Mouse (Mus musculus): Measurements from ENCODE around the gene Stard3. TPM values are rescaled to one million over a fixed set of nuclear protein-coding genes. Genes with fewer than 3 reads are reported as not detected.

Stard3 gene
- polyA plus RNA-seq, 1 experiment from 2014 or later: 39.6 TPM

GRCm38 (mm10) chr11:98325191-98325820, 32.9 kb upstream of the Stard3 start:
- H3K79me2 ChIP-seq (ENCODE audit: inconsistent target): no peaks in the 10 kb centered on the region
- H3K4me3 ChIP-seq (ENCODE audit: inconsistent target): no peak overlapping the region
- WGBS (ENCODE audit: missing documents): 8% methylated on average over 14 of the region's 14 CpGs
- H3K27ac ChIP-seq: no peak overlapping the region
- no peaks in the 10 kb centered on the region for H3K36me3 ChIP-seq (ENCODE audit: inconsistent target)

- WGBS (ENCODE audit: missing documents): 15% methylated on average over 10 of the region's 22 CpGs
- Histone ChIP-seq H3K36me3 (ENCODE audit: inconsistent target) (no peaks in the 10 kb centered on the region), H3K4me3 (ENCODE audit: inconsistent target) (no peak overlapping the region), H3K27ac (no peak overlapping the region), H3K79me2 (ENCODE audit: inconsistent target) (no peaks in the 10 kb centered on the region)
Observed at GRCm38 (mm10) chr11:98325821-98326218, 32.3 kb upstream of the Stard3 start.

- 1% methylated on average over 15 of the region's 19 CpGs for WGBS (ENCODE audit: missing documents)
- no peak overlapping the region for H3K27ac ChIP-seq
- no peaks in the 10 kb centered on the region for H3K79me2 ChIP-seq (ENCODE audit: inconsistent target)
- no peak overlapping the region for H3K4me3 ChIP-seq (ENCODE audit: inconsistent target)
- no peaks in the 10 kb centered on the region for H3K36me3 ChIP-seq (ENCODE audit: inconsistent target)
Observed at GRCm38 (mm10) chr11:98326741-98327135, 31.4 kb upstream of the Stard3 start.

GRCm38 (mm10) chr11:98327136-98328030, 30.8 kb upstream of the Stard3 start:
- H3K36me3 ChIP-seq (ENCODE audit: inconsistent target): no peaks in the 10 kb centered on the region
- H3K4me3 ChIP-seq (ENCODE audit: inconsistent target): no peak overlapping the region
- no peak overlapping the region for H3K27ac ChIP-seq
- WGBS (ENCODE audit: missing documents): 3% methylated on average over 77 of the region's 97 CpGs
- no peaks in the 10 kb centered on the region for H3K79me2 ChIP-seq (ENCODE audit: inconsistent target)

GRCm38 (mm10) chr11:98328031-98328370, 30.2 kb upstream of the Stard3 start:
- no peak overlapping the region for H3K27ac ChIP-seq
- WGBS (ENCODE audit: missing documents): 4% methylated on average over 21 of the region's 35 CpGs
- H3K79me2 ChIP-seq (ENCODE audit: inconsistent target): no peaks in the 10 kb centered on the region
- H3K36me3 ChIP-seq (ENCODE audit: inconsistent target): no peaks in the 10 kb centered on the region
- H3K4me3 ChIP-seq (ENCODE audit: inconsistent target): no peak overlapping the region

- Histone ChIP-seq H3K79me2 (ENCODE audit: inconsistent target) (no peaks in the 10 kb centered on the region), H3K4me3 (ENCODE audit: inconsistent target) (no peak overlapping the region), H3K36me3 (ENCODE audit: inconsistent target) (no peaks in the 10 kb centered on the region), H3K27ac (no peak overlapping the region)
- 4% methylated on average over 55 of the region's 56 CpGs for WGBS (ENCODE audit: missing documents)
Observed at GRCm38 (mm10) chr11:98328371-98329069, 29.6 kb upstream of the Stard3 start.

GRCm38 (mm10) chr11:98329081-98329959, 28.8 kb upstream of the Stard3 start, which contains the start of gene Neurod2:
Neurod2 (minus strand) TSS chr11:98329648.
- 13% methylated on average over 36 of the region's 38 CpGs for WGBS (ENCODE audit: missing documents)

GRCm38 (mm10) chr11:98329960-98330744, 28.0 kb upstream of the Stard3 start:
- Histone ChIP-seq H3K27ac (no peak overlapping the region), H3K4me3 (ENCODE audit: inconsistent target) (no peak overlapping the region), H3K36me3 (ENCODE audit: inconsistent target) (no peaks in the 10 kb centered on the region), H3K79me2 (ENCODE audit: inconsistent target) (no peaks in the 10 kb centered on the region)
- 47% methylated on average over 9 of the region's 9 CpGs for WGBS (ENCODE audit: missing documents)

More at GRCm38 (mm10) chr11:98329081-98329959, 28.8 kb upstream of the Stard3 start, which contains the start of gene Neurod2:
- Histone ChIP-seq H3K27ac (no peak within 1 kb of the TSS), H3K4me3 (ENCODE audit: inconsistent target) (no peak within 1 kb of the TSS), H3K79me2 (ENCODE audit: inconsistent target) (no peaks in the 10 kb centered on the region), H3K36me3 (ENCODE audit: inconsistent target) (no peaks in the 10 kb centered on the region)

GRCm38 (mm10) chr11:98330745-98331204, 27.4 kb upstream of the Stard3 start:
- 73% methylated on average over 2 of the region's 2 CpGs for WGBS (ENCODE audit: missing documents)
- Histone ChIP-seq H3K4me3 (ENCODE audit: inconsistent target) (no peak overlapping the region), H3K79me2 (ENCODE audit: inconsistent target) (no peaks in the 10 kb centered on the region), H3K36me3 (ENCODE audit: inconsistent target) (no peaks in the 10 kb centered on the region), H3K27ac (no peak overlapping the region)

- H3K36me3 ChIP-seq (ENCODE audit: inconsistent target): no peaks in the 10 kb centered on the region
- no peak overlapping the region for H3K27ac ChIP-seq
- H3K79me2 ChIP-seq (ENCODE audit: inconsistent target): no peaks in the 10 kb centered on the region
- 50% methylated on average over 1 of the region's 1 CpGs for WGBS (ENCODE audit: missing documents)
- H3K4me3 ChIP-seq (ENCODE audit: inconsistent target): no peak overlapping the region
Observed at GRCm38 (mm10) chr11:98331401-98331800, 26.8 kb upstream of the Stard3 start.

GRCm38 (mm10) chr11:98332186-98332585, 26.0 kb upstream of the Stard3 start:
- Histone ChIP-seq H3K27ac (no peak overlapping the region), H3K36me3 (ENCODE audit: inconsistent target) (no peaks in the 10 kb centered on the region), H3K79me2 (ENCODE audit: inconsistent target) (no peaks in the 10 kb centered on the region), H3K4me3 (ENCODE audit: inconsistent target) (no peak overlapping the region)
- WGBS (ENCODE audit: missing documents): 88% methylated on average over 3 of the region's 3 CpGs

- Histone ChIP-seq H3K4me3 (ENCODE audit: inconsistent target) (no peak overlapping the region), H3K79me2 (ENCODE audit: inconsistent target) (no peaks in the 10 kb centered on the region), H3K36me3 (ENCODE audit: inconsistent target) (no peaks in the 10 kb centered on the region), H3K27ac (no peak overlapping the region)
- WGBS (ENCODE audit: missing documents): 83% methylated on average over 4 of the region's 4 CpGs
Observed at GRCm38 (mm10) chr11:98332841-98333240, 25.3 kb upstream of the Stard3 start.

GRCm38 (mm10) chr11:98333263-98333696, 24.9 kb upstream of the Stard3 start:
- Histone ChIP-seq H3K36me3 (ENCODE audit: inconsistent target) (no peaks in the 10 kb centered on the region), H3K27ac (no peak overlapping the region), H3K4me3 (ENCODE audit: inconsistent target) (no peak overlapping the region), H3K79me2 (ENCODE audit: inconsistent target) (no peaks in the 10 kb centered on the region)
- 79% methylated on average over 10 of the region's 10 CpGs for WGBS (ENCODE audit: missing documents)

Data from macrophage (primary cell).